Mouse (Mus musculus): ENCODE data around the gene Pdia2.

DNA sequence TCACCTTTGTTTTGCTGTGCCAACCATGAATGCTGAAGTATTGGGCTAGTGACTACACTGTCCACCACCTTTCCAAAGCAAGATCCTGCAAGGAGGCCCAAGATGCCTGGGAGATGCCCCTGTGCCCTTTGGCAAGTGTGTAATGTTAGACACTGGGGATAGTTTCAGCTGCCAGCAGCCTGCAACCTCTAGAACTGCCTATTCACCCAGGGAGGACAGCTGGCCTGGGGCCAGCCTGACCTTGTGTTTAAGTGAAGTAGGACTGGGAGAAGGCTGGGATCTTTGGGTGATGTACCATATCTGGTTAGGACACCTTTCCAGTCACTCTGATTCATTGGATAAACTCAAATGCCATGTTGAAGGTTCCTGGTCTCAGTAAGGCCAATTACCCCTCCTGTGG lies 3.1 kb upstream of the Pdia2 start:
- no peak for TF ChIP-seq TAL1 (IDR thresholded peaks at IDR 0.05; ENCODE audit: low read length)
- TF ChIP-seq GATA1 (IDR thresholded peaks at IDR 0.05; ENCODE audit: low read length) = no peak

Measured in erythroblast, embryonic 14.5 days (primary cell).